Mouse (Mus musculus) intestine, embryonic 16.5 days (tissue): Measurements from ENCODE around the gene Olfr533. TPM values are rescaled to one million over a fixed set of nuclear protein-coding genes. Genes with fewer than 3 reads are reported as not detected.

Experiments
- polyA plus RNA-seq: library from polyadenylated mRNA; unstranded; fragments of >200 nt; fragmentation: Nextera tagmentation; extraction: Ambion mirVana; gene quantifications from 2 replicates; pipeline ENCODE4 v1.2.1, GENCODE M21; 2015

The Olfr533 gene
- polyA plus RNA-seq, 1 experiment from 2014 or later, result not detected

Other genes starting within 250 kb of the Olfr533 start
- gene Cd163l1, start 245.1 kb upstream of the Olfr533 start, polyA plus RNA-seq, result 0.21 and 0.37 TPM in 2 replicates
- gene 5830411N06Rik, start 216.1 kb upstream of the Olfr533 start, polyA plus RNA-seq, result not detected in 2 replicates
- not detected in 2 replicates for gene Olfr525, start 142.5 kb upstream of the Olfr533 start, polyA plus RNA-seq
- not detected in 2 replicates for gene Olfr527, start 129.4 kb upstream of the Olfr533 start, polyA plus RNA-seq
- not detected in 2 replicates for gene Olfr60, start 101.7 kb upstream of the Olfr533 start, polyA plus RNA-seq
- gene Olfr530, start 87.0 kb upstream of the Olfr533 start, polyA plus RNA-seq, result not detected in 2 replicates
- gene Olfr531, start 60.5 kb upstream of the Olfr533 start, polyA plus RNA-seq, result not detected in 2 replicates
- not detected in 2 replicates for gene Olfr532, start 41.7 kb upstream of the Olfr533 start, polyA plus RNA-seq
- gene Olfr535, start 20.8 kb downstream of the Olfr533 start, polyA plus RNA-seq, result not detected in 2 replicates
- not detected in 2 replicates for gene Olfr536, start 44.0 kb downstream of the Olfr533 start, polyA plus RNA-seq
- not detected in 2 replicates for gene Olfr538, start 104.5 kb downstream of the Olfr533 start, polyA plus RNA-seq
- gene Olfr46, start 137.9 kb downstream of the Olfr533 start, polyA plus RNA-seq, result not detected in 2 replicates
- gene Olfr61, start 165.6 kb downstream of the Olfr533 start, polyA plus RNA-seq, result not detected in 2 replicates
- gene Olfr53, start 183.1 kb downstream of the Olfr533 start, polyA plus RNA-seq, result not detected in 2 replicates
- not detected in 2 replicates for gene Olfr539, start 196.6 kb downstream of the Olfr533 start, polyA plus RNA-seq
- gene Olfr45, start 218.6 kb downstream of the Olfr533 start, polyA plus RNA-seq, result not detected in 2 replicates
- not detected in 2 replicates for gene Olfr541, start 233.9 kb downstream of the Olfr533 start, polyA plus RNA-seq